Mouse (Mus musculus) limb, embryonic 12.5 days (tissue): ENCODE measurements at regions not wholly inside any gene's neighbourhood (a gene's known extent, or its start where the extent isn't known, plus 50 kb on each side); places are given as distances from the start of the nearest gene placed in this dataset.

ENCODE experiments used
- ATAC-seq: fragments of 200-750 bp; cut with Nextera tagmentation; 2 replicates; pipeline ENCODE4 v1.8.0; 2017; ENCODE audit warnings: low read depth, moderate TSS enrichment; ENCODE audit not compliant: insufficient number of reproducible peaks, insufficient read depth, low FRiP score, low TSS enrichment
- H3K27ac ChIP-seq: fragments of 300-500 bp; sonication (generic); 2 replicates; pipeline ENCODE4 v1.5.1; 2016; ENCODE audit warnings: mild to moderate bottlenecking, moderate library complexity
- H3K27me3 ChIP-seq: fragments of 300-500 bp; sonication (generic); 2 replicates; pipeline ENCODE4 v1.6.1; 2016; ENCODE audit warnings: mild to moderate bottlenecking, moderate library complexity
- H3K36me3 ChIP-seq: fragments of 300-500 bp; sonication (generic); 2 replicates; pipeline ENCODE4 v1.6.1; 2016; ENCODE audit warnings: mild to moderate bottlenecking, moderate library complexity
- H3K4me1 ChIP-seq: fragments of 300-500 bp; sonication (generic); replicated peaks from 2 replicates; pipeline ENCODE4 v1.6.1; 2016
- H3K4me2 ChIP-seq: fragments of 300-500 bp; sonication (generic); 2 replicates; pipeline ENCODE4 v1.6.1; 2016; ENCODE audit warnings: mild to moderate bottlenecking, moderate library complexity
- H3K4me3 ChIP-seq: fragments of 300-500 bp; sonication (generic); replicated peaks from 2 replicates; pipeline ENCODE4 v1.5.1; 2016; ENCODE audit warnings: mild to moderate bottlenecking
- H3K9ac ChIP-seq: fragments of 300-500 bp; sonication (generic); replicated peaks from 2 replicates; pipeline ENCODE4 v1.6.1; 2016; ENCODE audit warnings: mild to moderate bottlenecking, moderate library complexity
- H3K9me3 ChIP-seq: fragments of 300-500 bp; sonication (generic); 2 replicates; pipeline ENCODE4 v1.6.1; 2016; ENCODE audit warnings: mild to moderate bottlenecking, moderate library complexity
- WGBS: fragments of 180-500 bp; shearing (Covaris S2); methylation state at CpG from one replicate; pipeline ENCODE4 v1.1.7; 2016; 5-methylcytosine and 5-hydroxymethylcytosine counted together

DNA sequence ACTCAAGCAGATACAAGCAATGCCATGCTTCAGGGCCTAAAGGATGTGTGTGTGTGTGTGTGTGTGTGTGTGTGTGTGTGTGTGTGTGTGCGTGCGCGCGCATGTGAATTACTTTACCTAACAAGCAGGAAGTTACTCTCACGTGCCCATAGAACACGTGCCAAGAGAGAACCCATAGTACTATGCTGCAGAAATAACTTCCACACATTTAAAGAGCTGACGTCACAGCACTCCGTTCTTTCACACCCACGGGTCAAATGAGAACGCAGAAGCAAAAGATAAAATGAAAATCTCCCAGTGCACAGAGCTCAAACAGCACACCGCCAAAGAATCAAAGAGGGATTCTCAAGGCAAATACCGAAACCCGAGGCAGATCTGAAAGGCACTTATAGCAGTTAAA is 195.9 kb downstream of the Unc5cl start:
- no peak overlapping the region for H3K4me3 ChIP-seq
- no peaks in the 10 kb centered on the region for H3K27me3 ChIP-seq
- no peaks in the 10 kb centered on the region for H3K4me1 ChIP-seq
- 90% methylated on average over 13 of the region's 13 CpGs for whole genome bisulfite sequencing
- H3K36me3 ChIP-seq, result no peaks in the 10 kb centered on the region
- H3K4me2 ChIP-seq, result no peak overlapping the region
- H3K27ac ChIP-seq, result no peak overlapping the region
- H3K9me3 ChIP-seq, result peaks cover 4% of the 10 kb centered on the region; the same call in 1 of the 2 replicates
- no peak for ATAC-seq
- H3K9ac ChIP-seq, result no peak overlapping the region

- H3K27me3 ChIP-seq, result no peaks in the 10 kb centered on the region
- no peak overlapping the region for H3K9ac ChIP-seq
- no peak for ATAC-seq
- 94% methylated on average over 3 of the region's 3 CpGs for WGBS
- no peak overlapping the region for H3K4me3 ChIP-seq
- H3K4me1 ChIP-seq, result no peaks in the 10 kb centered on the region
- no peak overlapping the region for H3K4me2 ChIP-seq
- peaks cover 16% of the 10 kb centered on the region; the same call in 1 of the 2 replicates for H3K9me3 ChIP-seq
- H3K27ac ChIP-seq, result no peak overlapping the region
- no peaks in the 10 kb centered on the region for H3K36me3 ChIP-seq
These were observed 218.0 kb downstream of the Unc5cl start for GRCm38 (mm10) chr17:48672749-48673148.

DNA sequence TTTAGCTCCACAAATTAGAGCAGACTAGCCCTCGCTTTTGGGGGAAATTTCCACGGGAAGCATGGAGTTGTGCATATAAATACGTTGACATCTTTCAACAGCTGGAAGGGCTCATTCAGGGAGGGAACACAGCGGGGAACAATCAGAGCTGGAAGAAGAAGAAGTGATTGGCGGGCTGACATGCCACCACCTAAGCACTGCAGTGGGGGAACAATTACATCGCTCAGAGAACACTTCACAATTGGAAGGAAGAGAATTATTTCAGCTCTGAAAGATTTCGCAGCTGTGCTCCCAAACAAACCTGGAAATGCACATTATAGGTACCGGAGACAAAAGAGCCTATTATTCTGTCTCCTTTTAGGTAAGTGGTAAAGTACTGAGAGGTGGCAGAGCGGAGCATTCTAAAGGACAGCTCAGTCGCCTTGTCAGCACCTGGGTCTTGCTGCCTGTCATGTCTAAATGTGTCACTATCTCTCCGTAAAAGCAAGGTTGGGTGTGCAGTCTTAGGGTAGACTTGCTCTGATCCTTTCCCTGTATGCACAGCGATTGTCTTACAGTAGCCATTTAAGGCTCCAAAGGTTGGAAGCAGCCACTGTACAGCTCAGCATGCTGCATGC is 223.6 kb downstream of the Unc5cl start:
- Histone ChIP-seq H3K27ac (no peak overlapping the region), H3K4me2 (no peak overlapping the region), H3K27me3 (no peaks in the 10 kb centered on the region), H3K4me3 (no peak overlapping the region), H3K4me1 (no peaks in the 10 kb centered on the region), H3K9me3 (0 out of 2 replicates have a peak, but pooled peaks cover 6% of the 10 kb centered on the region), H3K36me3 (no peaks in the 10 kb centered on the region), H3K9ac (no peak overlapping the region)
- WGBS, result 73% methylated on average over 12 of the region's 12 CpGs
- ATAC-seq, result no peak

GRCm38 (mm10) chr17:48680331-48680730 is 225.6 kb downstream of the Unc5cl start:
- no peaks in the 10 kb centered on the region for H3K4me1 ChIP-seq
- no peaks in the 10 kb centered on the region for H3K9me3 ChIP-seq
- no peak for ATAC-seq
- no peak overlapping the region for H3K4me2 ChIP-seq
- no peak overlapping the region for H3K27ac ChIP-seq
- no peak overlapping the region for H3K9ac ChIP-seq
- WGBS, result 87% methylated on average over 10 of the region's 10 CpGs
- H3K4me3 ChIP-seq, result no peak overlapping the region
- no peaks in the 10 kb centered on the region for H3K36me3 ChIP-seq
- no peaks in the 10 kb centered on the region for H3K27me3 ChIP-seq

DNA sequence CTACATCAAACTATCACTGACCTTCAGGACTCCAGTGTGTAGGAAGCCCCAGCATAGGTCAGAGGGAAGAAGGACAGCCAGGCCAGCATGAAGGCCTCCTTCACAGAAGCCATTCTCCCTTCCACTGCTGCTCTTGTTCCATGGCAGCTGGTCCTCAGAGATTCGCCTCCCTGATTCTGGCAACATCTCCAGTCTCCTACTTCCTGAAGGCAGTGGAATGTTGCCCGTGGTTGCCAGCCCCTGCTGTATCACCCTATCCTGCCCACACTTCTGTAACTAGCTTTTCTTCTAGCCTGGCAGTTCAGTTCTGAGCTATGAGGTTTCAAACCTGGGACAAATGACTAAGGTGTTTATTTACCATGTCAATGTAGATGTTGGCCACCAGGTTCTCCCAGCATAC is 234.2 kb downstream of the Unc5cl start:
- H3K9me3 ChIP-seq, result no peaks in the 10 kb centered on the region
- H3K27me3 ChIP-seq, result no peaks in the 10 kb centered on the region
- ATAC-seq, result no peak
- no peaks in the 10 kb centered on the region for H3K4me1 ChIP-seq
- 70% methylated on average over 2 of the region's 2 CpGs for WGBS
- no peak overlapping the region for H3K27ac ChIP-seq
- no peaks in the 10 kb centered on the region for H3K36me3 ChIP-seq
- H3K9ac ChIP-seq, result no peak overlapping the region
- no peak overlapping the region for H3K4me2 ChIP-seq
- H3K4me3 ChIP-seq, result no peak overlapping the region

GRCm38 (mm10) chr17:48698456-48698855 is 233.7 kb upstream of the Lrfn2 start:
- Histone ChIP-seq H3K4me2 (no peak overlapping the region), H3K36me3 (no peaks in the 10 kb centered on the region), H3K27ac (no peak overlapping the region), H3K9ac (no peak overlapping the region), H3K4me1 (no peaks in the 10 kb centered on the region), H3K4me3 (no peak overlapping the region), H3K27me3 (no peaks in the 10 kb centered on the region), H3K9me3 (peaks cover 6% of the 10 kb centered on the region; the same call in 1 of the 2 replicates)
- WGBS, result 86% methylated on average over 5 of the region's 5 CpGs
- ATAC-seq, result no peak

DNA sequence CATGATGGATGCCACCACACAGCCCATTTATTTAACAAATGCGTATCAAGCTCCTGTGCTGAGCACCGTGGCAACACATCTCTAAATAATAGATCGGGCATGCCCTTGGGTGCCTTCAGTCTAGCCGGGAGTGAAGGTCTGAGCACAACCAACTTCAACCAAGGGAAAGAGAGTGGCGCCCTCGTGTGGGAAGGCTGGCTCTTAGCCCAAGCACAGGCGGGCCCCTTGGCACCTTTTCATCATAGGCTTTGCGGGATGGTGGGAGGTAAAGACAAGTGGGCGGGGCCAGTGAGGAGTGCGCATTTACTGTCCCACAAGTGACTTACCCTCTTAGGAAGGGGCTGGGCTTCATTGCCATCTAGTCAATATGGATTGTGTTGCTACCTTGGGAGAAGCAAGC is 231.6 kb upstream of the Lrfn2 start:
- Histone ChIP-seq H3K4me1 (no peaks in the 10 kb centered on the region), H3K27me3 (no peaks in the 10 kb centered on the region), H3K4me3 (no peak overlapping the region), H3K36me3 (no peaks in the 10 kb centered on the region), H3K4me2 (no peak overlapping the region), H3K9ac (no peak overlapping the region), H3K9me3 (peaks cover 6% of the 10 kb centered on the region; the same call in 1 of the 2 replicates), H3K27ac (no peak overlapping the region)
- WGBS, result 26% methylated on average over 10 of the region's 10 CpGs
- ATAC-seq, result no peak

DNA sequence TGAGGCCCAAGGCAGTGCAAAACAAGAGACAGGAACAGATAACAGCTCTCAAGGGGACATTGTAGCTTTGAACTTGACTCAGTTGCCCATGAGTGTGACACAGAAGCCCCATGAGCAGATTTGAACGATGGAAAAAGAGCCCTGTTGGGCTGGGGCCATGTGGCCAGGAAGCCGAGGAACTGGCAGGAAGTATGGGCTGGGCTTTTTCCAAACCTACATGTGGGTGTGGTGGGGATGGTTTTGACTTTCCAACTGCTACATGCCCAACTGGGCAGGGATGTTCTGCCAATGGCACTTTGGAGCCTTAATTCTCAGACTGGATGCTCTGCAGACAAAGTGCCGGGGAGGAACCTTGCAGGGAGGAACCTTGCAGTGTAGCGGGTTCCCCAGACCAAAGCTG is 211.7 kb upstream of the Lrfn2 start:
- H3K4me2 ChIP-seq, result no peak overlapping the region
- no peaks in the 10 kb centered on the region for H3K27me3 ChIP-seq
- H3K4me3 ChIP-seq, result no peak overlapping the region
- no peak for ATAC-seq
- H3K9ac ChIP-seq, result no peak overlapping the region
- no peak overlapping the region for H3K27ac ChIP-seq
- no peaks in the 10 kb centered on the region for H3K36me3 ChIP-seq
- 74% methylated on average over 4 of the region's 4 CpGs for WGBS
- no peaks in the 10 kb centered on the region for H3K9me3 ChIP-seq
- no peaks in the 10 kb centered on the region for H3K4me1 ChIP-seq

GRCm38 (mm10) chr17:48723286-48723685 is 208.9 kb upstream of the Lrfn2 start:
- Histone ChIP-seq H3K4me1 (no peaks in the 10 kb centered on the region), H3K36me3 (no peaks in the 10 kb centered on the region), H3K9ac (no peak overlapping the region), H3K9me3 (no peaks in the 10 kb centered on the region), H3K4me2 (no peak overlapping the region), H3K27ac (no peak overlapping the region), H3K27me3 (no peaks in the 10 kb centered on the region), H3K4me3 (no peak overlapping the region)
- no peak for ATAC-seq
- WGBS, result 78% methylated on average over 10 of the region's 10 CpGs

- Histone ChIP-seq H3K9me3 (no peaks in the 10 kb centered on the region), H3K27ac (no peak overlapping the region), H3K4me2 (no peak overlapping the region), H3K27me3 (no peaks in the 10 kb centered on the region), H3K9ac (no peak overlapping the region), H3K4me3 (no peak overlapping the region), H3K36me3 (no peaks in the 10 kb centered on the region), H3K4me1 (no peaks in the 10 kb centered on the region)
- 80% methylated on average over 11 of the region's 11 CpGs for WGBS
- no peak for ATAC-seq
These were observed 207.6 kb upstream of the Lrfn2 start for GRCm38 (mm10) chr17:48724513-48725112.

DNA sequence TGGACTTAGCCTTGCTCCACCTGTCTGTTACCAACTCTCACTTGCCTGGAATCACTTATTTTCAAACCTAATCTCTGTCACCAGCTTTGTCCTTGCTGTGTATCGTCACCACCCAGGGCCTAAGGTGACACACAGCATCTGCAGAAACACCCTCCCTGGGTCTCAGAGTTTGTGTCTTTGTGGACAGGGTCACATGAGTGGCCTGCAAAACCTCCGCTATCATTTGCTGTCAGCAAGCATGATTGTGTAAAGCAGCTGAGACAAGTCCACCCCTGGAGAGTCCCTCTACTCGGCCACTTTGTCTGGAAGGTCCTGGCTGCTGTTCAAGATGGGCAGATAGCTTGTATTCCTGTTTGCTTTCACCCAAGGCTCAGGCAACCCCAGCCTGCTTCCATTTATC is 205.7 kb upstream of the Lrfn2 start:
- Histone ChIP-seq H3K4me2 (no peak overlapping the region), H3K9me3 (no peaks in the 10 kb centered on the region), H3K36me3 (no peaks in the 10 kb centered on the region), H3K27ac (no peak overlapping the region), H3K27me3 (no peaks in the 10 kb centered on the region), H3K9ac (no peak overlapping the region), H3K4me1 (no peaks in the 10 kb centered on the region), H3K4me3 (no peak overlapping the region)
- 70% methylated on average over 3 of the region's 3 CpGs for WGBS
- ATAC-seq, result no peak

GRCm38 (mm10) chr17:48733801-48734200 is 198.4 kb upstream of the Lrfn2 start:
- WGBS, result 45% methylated on average over 9 of the region's 9 CpGs
- no peak for ATAC-seq
- Histone ChIP-seq H3K9ac (no peak overlapping the region), H3K36me3 (no peaks in the 10 kb centered on the region), H3K9me3 (no peaks in the 10 kb centered on the region), H3K27me3 (no peaks in the 10 kb centered on the region), H3K4me3 (no peak overlapping the region), H3K4me1 (no peaks in the 10 kb centered on the region), H3K4me2 (no peak overlapping the region), H3K27ac (no peak overlapping the region)
